ENCODE assay signal across 10 mouse cellular contexts in genomic region chr8:120439309-120439708, GRCm38 (mm10).
DNase-seq lines count a peak whose midpoint lies in the region; ATAC-seq and TF ChIP-seq lines count a peak whose summit lies in the region.
"Had no signal": no experiment of that assay in that cellular context is flagged by ENCODE, and none has a peak within 500 bp of the region (broad histone marks: within the 10 kb centered on the region; RNA-seq: fewer than 3 reads in every experiment).

No protein-coding gene starts in this region.

- peak; percentile 75 for ATAC-seq in midbrain, embryonic 11.5 days (ENCODE audit: low FRiP score)
- no peak for ATAC-seq in granulocyte monocyte progenitor cell, adult 5-6 weeks (replicated peaks; ENCODE audit: poor library complexity, severe bottlenecking)

- peak; percentile 66 to 79 for DNase-seq in cerebellum, postnatal 10 days
- DNase-seq in cerebellum, adult 2 months, result no peak
- DNase-seq in ES-E14 (ENCODE audit: low read depth, low spot score), result no peak
- DNase-seq in hindbrain, embryonic 10.5 days (ENCODE audit: low spot score), result peak; percentile 54
- no peak for DNase-seq in midbrain, embryonic 11.5 days (ENCODE audit: low spot score, missing footprints)
- DNase-seq in gastrocnemius, postnatal 10 days, result no peak
- DNase-seq in left cerebral cortex, adult 18-20 months (ENCODE audit: low spot score in 2 of 2), result no peak
- DNase-seq: kidney, adult 8-10 months had no signal

- no peak overlapping the region for H3K9ac ChIP-seq in ES-E14 (ENCODE audit: insufficient read depth, low read depth, low read length, poor library complexity, severe bottlenecking)
- no peak overlapping the region for H3K9ac ChIP-seq in midbrain, embryonic 11.5 days (ENCODE audit: low read length)

- WGBS in cerebellum, adult 2 months, result 52% methylated on average over 19 of the region's 19 CpGs
- 7% methylated on average over 19 of the region's 19 CpGs for WGBS in hindbrain, embryonic 10.5 days
- WGBS in midbrain, embryonic 11.5 days, result 5% methylated on average over 19 of the region's 19 CpGs

- H3K9me3 ChIP-seq in ES-E14 (ENCODE audit: control insufficient read depth, insufficient read depth, low read depth, low read length), result no peaks in the 10 kb centered on the region
- no peaks in the 10 kb centered on the region for H3K9me3 ChIP-seq in hindbrain, embryonic 10.5 days
- no peaks in the 10 kb centered on the region for H3K9me3 ChIP-seq in midbrain, embryonic 11.5 days (ENCODE audit: control insufficient read depth, low read length)

- no peaks in the 10 kb centered on the region for H3K36me3 ChIP-seq in ES-E14 (ENCODE audit: control insufficient read depth, insufficient read depth, low read length, poor library complexity, severe bottlenecking)
- no peaks in the 10 kb centered on the region for H3K36me3 ChIP-seq in hindbrain, embryonic 10.5 days
- H3K36me3 ChIP-seq in midbrain, embryonic 11.5 days (ENCODE audit: control insufficient read depth, insufficient read depth, low read length), result no peaks in the 10 kb centered on the region

- no peaks in the 10 kb centered on the region for H3K27me3 ChIP-seq in cerebellum, adult 2 months (ENCODE audit: control insufficient read depth, insufficient read depth, low read length)
- peaks cover 68% of the 10 kb centered on the region for H3K27me3 ChIP-seq in hindbrain, embryonic 10.5 days (ENCODE audit: insufficient read depth, poor library complexity, severe bottlenecking)
- H3K27me3 ChIP-seq in midbrain, embryonic 11.5 days (ENCODE audit: control insufficient read depth, insufficient read depth, low read length), result peaks cover 6% of the 10 kb centered on the region

- no peak overlapping the region for H3K4me3 ChIP-seq in cerebellum, adult 2 months (replicated peaks; ENCODE audit: insufficient read depth, low read depth, low read length)
- H3K4me3 ChIP-seq in ES-E14 (ENCODE audit: insufficient read depth in 1 of 2, low read depth in 1 of 2, low read length in 2 of 2, poor library complexity in 1 of 2, severe bottlenecking in 1 of 2), result peak overlapping the region; percentile 22 to 27; a peak in 2 of 4 replicates
- H3K4me3 ChIP-seq in hindbrain, embryonic 10.5 days, result peak overlapping the region; percentile 26; the same call in 1 of the 2 replicates
- no peak overlapping the region for H3K4me3 ChIP-seq in midbrain, embryonic 11.5 days (ENCODE audit: low read depth, low read length)
- H3K4me3 ChIP-seq: erythroblast, embryonic 14.5 days had no signal

- TF ChIP-seq POLR2A in cerebellum, adult 2 months (IDR thresholded peaks at IDR 0.05; ENCODE audit: borderline replicate concordance, insufficient read depth, low read length), result no peak

- in situ Hi-C loops in ES-E14 (cut with MboI; ENCODE audit: low sequenced_read_pairs in 2 of 2, unreplicated experiment in 2 of 2), result no loop called here

- H3K27ac ChIP-seq in cerebellum, adult 2 months (ENCODE audit: insufficient read depth, low read length), result no peak overlapping the region
- H3K27ac ChIP-seq in ES-E14 (ENCODE audit: insufficient read depth, low read depth, low read length, poor library complexity, severe bottlenecking), result no peak overlapping the region
- H3K27ac ChIP-seq in hindbrain, embryonic 10.5 days, result peak overlapping the region; percentile 79
- H3K27ac ChIP-seq in midbrain, embryonic 11.5 days (ENCODE audit: low read depth, low read length), result peak overlapping the region; percentile 3; the same call in 1 of the 2 replicates

- no peak overlapping the region for H3K4me2 ChIP-seq in midbrain, embryonic 11.5 days

- H3K4me1 ChIP-seq in cerebellum, adult 2 months (ENCODE audit: control insufficient read depth, insufficient read depth, low read length), result peaks cover 63% of the 10 kb centered on the region
- peaks cover 4% of the 10 kb centered on the region in 2 experiments for H3K4me1 ChIP-seq in ES-E14 (ENCODE audit: control insufficient read depth in 2 of 2, insufficient read depth in 2 of 2, low read length in 2 of 2, poor library complexity in 1 of 2)
- peaks cover 86% of the 10 kb centered on the region for H3K4me1 ChIP-seq in hindbrain, embryonic 10.5 days (replicated peaks)
- H3K4me1 ChIP-seq in midbrain, embryonic 11.5 days (ENCODE audit: control insufficient read depth, insufficient read depth, low read length), result peaks cover 33% of the 10 kb centered on the region

- TF ChIP-seq CTCF in cerebellum, adult 2 months (IDR thresholded peaks at IDR 0.05; ENCODE audit: borderline replicate concordance, insufficient read depth, low read depth, low read length), result no peak

TF ChIP-seq in ES-E14, 5 proteins besides CTCF, POLR2A, EP300 and RAD21:
- TF ChIP-seq MAFK (IDR thresholded peaks at IDR 0.05; ENCODE audit: insufficient read depth, low read depth, low read length), result no peak
- no peak for TF ChIP-seq ZNF384 (IDR thresholded peaks at IDR 0.05; ENCODE audit: low read depth, low read length)
- no peak for TF ChIP-seq CHD2 (IDR thresholded peaks at IDR 0.05; ENCODE audit: low read depth, low read length)
- TF ChIP-seq HCFC1 (IDR thresholded peaks at IDR 0.05; ENCODE audit: borderline replicate concordance, insufficient read depth, low read length), result no peak
- no peak for TF ChIP-seq ZC3H11A (IDR thresholded peaks at IDR 0.05; ENCODE audit: borderline replicate concordance, low read depth, low read length)

Comparison
In these comparisons a context has a peak if more than half of its experiments do, and no peak if none do; other contexts are left out.
1. DNase-seq: peak in cerebellum, postnatal 10 days (2 of 2) and hindbrain, embryonic 10.5 days (single experiment); none in cerebellum, adult 2 months (0 of 2), ES-E14 (single experiment), midbrain, embryonic 11.5 days (single experiment), gastrocnemius, postnatal 10 days (single experiment) and left cerebral cortex, adult 18-20 months (0 of 2).
2. H3K27ac ChIP-seq: peak in hindbrain, embryonic 10.5 days (single experiment) and midbrain, embryonic 11.5 days (single experiment); none in cerebellum, adult 2 months (single experiment) and ES-E14 (single experiment).
3. H3K4me3 ChIP-seq: peak in ES-E14 (2 of 2) and hindbrain, embryonic 10.5 days (single experiment); none in cerebellum, adult 2 months (single experiment) and midbrain, embryonic 11.5 days (single experiment).